Mouse (Mus musculus): Measurements from ENCODE around the gene Crybg1. TPM values are rescaled to one million over a fixed set of nuclear protein-coding genes. Genes with fewer than 3 reads are reported as not detected.

Crybg1 gene
- total and polyA plus RNA-seq, 3 experiments, result 3.9 to 6.6 (median 5.2) TPM

GRCm38 (mm10) chr10:44160150-44160549, 11.5 kb upstream of the Crybg1 start:
- Histone ChIP-seq H3K27me3 (replicated peaks) (no peaks in the 10 kb centered on the region), H3K79me2 (replicated peaks; ENCODE audit: control insufficient read depth, extremely low read depth, insufficient read depth, poor library complexity, severe bottlenecking) (no peaks in the 10 kb centered on the region), H3K36me3 (replicated peaks in 1 of 2; ENCODE audit: control insufficient read depth in 1 of 2, insufficient read depth in 1 of 2, low read length in 1 of 2) (no peaks in the 10 kb centered on the region), H3K4me1 (ENCODE audit: control insufficient read depth in 1 of 2, insufficient read depth in 2 of 2) (no peaks in the 10 kb centered on the region), H3K27ac (ENCODE audit: insufficient read depth, low read depth) (no peak overlapping the region), H3K4me3 (replicated peaks in 1 of 3; ENCODE audit: low read depth in 2 of 3, low read length in 2 of 3, poor library complexity in 1 of 3) (no peak overlapping the region), H3K9me3 (replicated peaks; ENCODE audit: low read length) (no peaks in the 10 kb centered on the region), H3K4me2 (ENCODE audit: insufficient read depth, low read depth, poor library complexity, severe bottlenecking) (no peak overlapping the region), H3K9ac (ENCODE audit: insufficient read depth, low read depth) (no peak overlapping the region)
- no peak for TF ChIP-seq BHLHE40 (IDR thresholded peaks at IDR 0.05; ENCODE audit: low read depth, low read length)
- peak; percentile 62 for TF ChIP-seq RAD21 (IDR thresholded peaks at IDR 0.05; ENCODE audit: low read depth, low read length)
- TF ChIP-seq POLR2A (IDR thresholded peaks at IDR 0.05; ENCODE audit: low read depth, low read length), result no peak
- peak; percentile 55 for TF ChIP-seq SMC3 (IDR thresholded peaks at IDR 0.05; ENCODE audit: low read depth, low read length)
- peak in 1 of 2 experiments; percentile 62; a peak in 2 of 4 replicates for TF ChIP-seq CTCF (conservative IDR thresholded peaks at IDR 0.05 in 1 of 2, IDR thresholded peaks at IDR 0.05 in 1 of 2; ENCODE audit: low read depth in 2 of 2, low read length in 2 of 2)
- peak; percentile 11 for DNase-seq (ENCODE audit: extremely low read depth)
- in situ Hi-C loops (cut with MboI; ENCODE audit: low pct_ligation_motif_present, low pct_unique_long_range_greater_than_20kb, low sequenced_read_pairs) (no loop called here), dilution Hi-C loops (cut with MboI; ENCODE audit: extremely low pct_ligation_motif_present, extremely low pct_unique_long_range_greater_than_20kb, low sequenced_read_pairs) (no loop called here)

- in situ Hi-C loops (cut with MboI; ENCODE audit: low pct_ligation_motif_present, low pct_unique_long_range_greater_than_20kb, low sequenced_read_pairs), result no loop called here
- no peak overlapping the region for H3K9ac ChIP-seq (ENCODE audit: insufficient read depth, low read depth)
- TF ChIP-seq ZC3H11A (IDR thresholded peaks at IDR 0.05; ENCODE audit: low read depth, low read length) (no peak), CHD2 (IDR thresholded peaks at IDR 0.05; ENCODE audit: low read length) (no peak), JUND (conservative IDR thresholded peaks at IDR 0.05; ENCODE audit: low read depth, low read length) (no peak), SMC3 (IDR thresholded peaks at IDR 0.05; ENCODE audit: low read depth, low read length) (no peak), MXI1 (IDR thresholded peaks at IDR 0.05; ENCODE audit: low read depth, low read length) (no peak), IRF4 (IDR thresholded peaks at IDR 0.05; ENCODE audit: low read depth, low read length) (no peak), USF1 (IDR thresholded peaks at IDR 0.05; ENCODE audit: low read depth, low read length) (no peak), MYC (IDR thresholded peaks at IDR 0.05; ENCODE audit: low read depth, low read length) (no peak), MAX (IDR thresholded peaks at IDR 0.05; ENCODE audit: low read length) (no peak), RCOR1 (conservative IDR thresholded peaks at IDR 0.05; ENCODE audit: low read depth, low read length) (no peak), PAX5 (IDR thresholded peaks at IDR 0.05; ENCODE audit: low read length) (no peak), KAT2A (IDR thresholded peaks at IDR 0.05; ENCODE audit: insufficient replicate concordance, low read length) (no peak), ZNF384 (IDR thresholded peaks at IDR 0.05; ENCODE audit: low read depth, low read length) (no peak)
- no peak overlapping the region for H3K4me3 ChIP-seq (replicated peaks in 1 of 3; ENCODE audit: low read depth in 2 of 3, low read length in 2 of 3, poor library complexity in 1 of 3)
- no peak for DNase-seq (ENCODE audit: extremely low read depth)
- H3K27ac ChIP-seq (ENCODE audit: insufficient read depth, low read depth), result no peak overlapping the region
- H3K27me3 ChIP-seq (replicated peaks), result no peaks in the 10 kb centered on the region
- H3K36me3 ChIP-seq (replicated peaks in 1 of 2; ENCODE audit: control insufficient read depth in 1 of 2, insufficient read depth in 1 of 2, low read length in 1 of 2), result no peaks in the 10 kb centered on the region
- H3K9me3 ChIP-seq (replicated peaks; ENCODE audit: low read length), result no peaks in the 10 kb centered on the region
- no peaks in the 10 kb centered on the region for H3K79me2 ChIP-seq (replicated peaks; ENCODE audit: control insufficient read depth, extremely low read depth, insufficient read depth, poor library complexity, severe bottlenecking)
- H3K4me2 ChIP-seq (ENCODE audit: insufficient read depth, low read depth, poor library complexity, severe bottlenecking), result no peak overlapping the region
- H3K4me1 ChIP-seq (ENCODE audit: control insufficient read depth in 1 of 2, insufficient read depth in 2 of 2), result no peaks in the 10 kb centered on the region
- dilution Hi-C loops (cut with MboI; ENCODE audit: extremely low pct_ligation_motif_present, extremely low pct_unique_long_range_greater_than_20kb, low sequenced_read_pairs), result no loop called here
Measured at GRCm38 (mm10) chr10:44157489-44157888, 8.8 kb upstream of the Crybg1 start.
